Mouse (Mus musculus) small intestine, adult 2 months (tissue): Measurements from ENCODE around the gene Cxcl15. TPM values are rescaled to one million over a fixed set of nuclear protein-coding genes. Genes with fewer than 3 reads are reported as not detected.

ENCODE experiments used
- H3K27ac ChIP-seq: fragments of 200-500 bp; 2 replicates; pipeline ENCODE4 v1.5.1; 2012; ENCODE audit warnings: low read depth, low read length, control low read depth, inconsistent platforms; ENCODE audit not compliant: insufficient read depth
- H3K27me3 ChIP-seq: fragments of 200-500 bp; 2 replicates; pipeline ENCODE4 v1.6.1; 2012; ENCODE audit warnings: mild to moderate bottlenecking, moderate library complexity, low read length, inconsistent platforms; ENCODE audit not compliant: control insufficient read depth, insufficient read depth
- H3K36me3 ChIP-seq: fragments of 200-500 bp; 2 replicates; pipeline ENCODE4 v1.6.1; 2012; ENCODE audit warnings: mild to moderate bottlenecking, low read length, control low read depth, inconsistent platforms; ENCODE audit not compliant: control insufficient read depth, insufficient read depth
- H3K4me1 ChIP-seq: fragments of 200-500 bp; 2 replicates; pipeline ENCODE4 v1.6.1; 2012; ENCODE audit warnings: low read length, inconsistent platforms, mixed read lengths; ENCODE audit not compliant: control insufficient read depth, insufficient read depth, insufficient read length
- H3K4me3 ChIP-seq: fragments of 200-500 bp; 2 replicates; pipeline ENCODE4 v1.5.1; 2012; ENCODE audit warnings: low read depth, mild to moderate bottlenecking, control low read depth, inconsistent platforms, low read length, moderate library complexity
- CTCF ChIP-seq: fragments of 200-500 bp; IDR thresholded peaks from 2 replicates; pipeline ENCODE4 v1.5.1; 2012; ENCODE audit warnings: low read depth, mild to moderate bottlenecking, control low read depth, inconsistent platforms, low read length, moderate library complexity, mixed read lengths; ENCODE audit not compliant: insufficient replicate concordance, insufficient read length; ENCODE audit errors: extremely low read depth
- POLR2A ChIP-seq: fragments of 200-500 bp; IDR thresholded peaks from 2 replicates; pipeline ENCODE4 v1.6.1; 2012; ENCODE audit warnings: low read depth, mild to moderate bottlenecking, control low read depth, inconsistent platforms, low read length, moderate library complexity
- WGBS: fragments of 180-500 bp; shearing (Covaris S2); methylation state at CpG from one replicate; pipeline ENCODE4 v1.1.7; 2018; 5-methylcytosine and 5-hydroxymethylcytosine counted together
- polyA plus RNA-seq: library from polyadenylated mRNA; depleted of rRNA; stranded (reverse); fragments of >200 nt; gene quantifications from 2 replicates; pipeline ENCODE4 v1.2.3, GENCODE M21; 2012; rRNA removed

Gene Cxcl15
- 0.08 TPM in 1 of 2 replicates, not detected in the other for polyA plus RNA-seq

GRCm38 (mm10) chr5:90794195-90794625 is at the start of gene Cxcl15:
TSS of gene Cxcl15 (plus strand) at chr5:90794534.
- Histone ChIP-seq H3K36me3 (no peaks in the 10 kb centered on the region), H3K27ac (no peak within 1 kb of the TSS), H3K4me3 (no peak within 1 kb of the TSS), H3K27me3 (no peaks in the 10 kb centered on the region), H3K4me1 (no peaks in the 10 kb centered on the region)
- WGBS: 30% methylated on average over 5 of the region's 5 CpGs
- TF ChIP-seq CTCF: no peak

DNA sequence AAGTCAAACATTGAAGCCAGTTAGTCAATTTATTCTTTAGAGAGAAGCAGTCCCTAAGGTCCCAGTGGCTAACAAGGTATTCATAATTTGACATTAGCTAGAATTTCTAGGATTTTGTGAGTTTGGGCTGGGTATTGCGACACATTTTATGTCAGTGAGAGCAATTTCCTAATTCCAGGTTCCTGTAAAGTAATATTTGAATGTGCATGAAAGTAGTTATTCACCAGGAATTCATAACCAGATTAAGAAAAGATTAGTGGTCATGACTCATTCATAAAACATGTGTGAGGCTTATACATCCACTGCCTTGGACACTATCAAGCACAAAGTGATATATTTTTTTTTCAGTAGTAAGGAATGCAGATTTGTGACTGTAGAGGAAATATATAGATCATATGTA is 40.4 kb upstream of the Cxcl15 start:
- no peaks in the 10 kb centered on the region for H3K36me3 ChIP-seq
- no peak overlapping the region for H3K4me3 ChIP-seq
- peaks cover 2% of the 10 kb centered on the region; the same call in 1 of the 2 replicates for H3K4me1 ChIP-seq
- H3K27ac ChIP-seq: no peak overlapping the region
- 93% methylated on average over 1 of the region's 1 CpGs for WGBS
- H3K27me3 ChIP-seq: no peaks in the 10 kb centered on the region
- no peak for TF ChIP-seq POLR2A
- no peak for TF ChIP-seq CTCF

GRCm38 (mm10) chr5:90758020-90758605 is 36.2 kb upstream of the Cxcl15 start:
- Histone ChIP-seq H3K4me1 (peaks cover 8% of the 10 kb centered on the region), H3K27ac (no peak overlapping the region), H3K36me3 (no peaks in the 10 kb centered on the region), H3K27me3 (no peaks in the 10 kb centered on the region), H3K4me3 (no peak overlapping the region)
- TF ChIP-seq CTCF (no peak), POLR2A (no peak)
- 33% methylated on average over 5 of the region's 5 CpGs for WGBS

- H3K27ac ChIP-seq: no peak within 1 kb of the TSS
- no peak for TF ChIP-seq POLR2A
- TF ChIP-seq CTCF: no peak
- 3% methylated on average over 32 of the region's 32 CpGs for WGBS
Observed at GRCm38 (mm10) chr5:90759077-90760065, 35.0 kb upstream of the Cxcl15 start, which contains the start of gene Cxcl5. TSS of gene Cxcl5 (plus strand) at chr5:90759360.

GRCm38 (mm10) chr5:90760303-90760702 is 34.0 kb upstream of the Cxcl15 start:
- no peaks in the 10 kb centered on the region for H3K27me3 ChIP-seq
- H3K4me3 ChIP-seq: no peak overlapping the region
- H3K27ac ChIP-seq: no peak overlapping the region
- H3K4me1 ChIP-seq: peaks cover 8% of the 10 kb centered on the region
- 8% methylated on average over 4 of the region's 4 CpGs for WGBS
- no peaks in the 10 kb centered on the region for H3K36me3 ChIP-seq
- no peak for TF ChIP-seq POLR2A

More at GRCm38 (mm10) chr5:90759077-90760065, 35.0 kb upstream of the Cxcl15 start, which contains the start of gene Cxcl5:
- Histone ChIP-seq H3K4me3 (peak within 1 kb of the TSS; percentile 47), H3K36me3 (no peaks in the 10 kb centered on the region), H3K4me1 (peaks cover 8% of the 10 kb centered on the region), H3K27me3 (no peaks in the 10 kb centered on the region)

- H3K27me3 ChIP-seq: no peaks in the 10 kb centered on the region
- WGBS: 42% methylated on average over 2 of the region's 2 CpGs
- no peaks in the 10 kb centered on the region for H3K36me3 ChIP-seq
- no peak overlapping the region for H3K4me3 ChIP-seq
- no peak overlapping the region for H3K27ac ChIP-seq
- H3K4me1 ChIP-seq: peaks cover 8% of the 10 kb centered on the region
- TF ChIP-seq CTCF: no peak
- no peak for TF ChIP-seq POLR2A
Observed at GRCm38 (mm10) chr5:90760844-90761243, 33.5 kb upstream of the Cxcl15 start.

GRCm38 (mm10) chr5:90761834-90762233 is 32.5 kb upstream of the Cxcl15 start:
- Histone ChIP-seq H3K4me3 (no peak overlapping the region), H3K27me3 (no peaks in the 10 kb centered on the region), H3K36me3 (no peaks in the 10 kb centered on the region), H3K4me1 (peaks cover 8% of the 10 kb centered on the region), H3K27ac (no peak overlapping the region)
- TF ChIP-seq CTCF (no peak), POLR2A (no peak)
- WGBS: 85% methylated on average over 3 of the region's 3 CpGs
